Mouse (Mus musculus) myocyte (in vitro differentiated cells): ENCODE data around the gene Slc13a1. TPM values are rescaled to one million over a fixed set of nuclear protein-coding genes. Genes with fewer than 3 reads are reported as not detected.

Experiments used
- H3K27me3 ChIP-seq: one replicate; pipeline ENCODE4 v1.6.1; 2011; ENCODE audit not compliant: control insufficient read depth, insufficient read depth, insufficient read length
- H3K36me3 ChIP-seq: one replicate; pipeline ENCODE4 v1.6.1; 2011; ENCODE audit not compliant: control insufficient read depth, insufficient read depth
- H3K4me2 ChIP-seq: one replicate; pipeline ENCODE4 v1.6.1; 2011; ENCODE audit warnings: low read depth, control low read depth
- H3K4me3 ChIP-seq: one replicate; pipeline ENCODE4 v1.5.1; 2011; ENCODE audit warnings: mild to moderate bottlenecking, control low read depth, moderate library complexity
- H3K79me2 ChIP-seq: one replicate; pipeline ENCODE4 v1.6.1; 2011; ENCODE audit not compliant: control insufficient read depth, insufficient read depth
- H3ac ChIP-seq: one replicate; pipeline ENCODE4 v1.6.1; 2011; ENCODE audit not compliant: control insufficient read depth, insufficient read length
- CEBPB ChIP-seq: IDR thresholded peaks from 2 replicates; pipeline ENCODE4 v1.6.1; 2011; ENCODE audit warnings: mild to moderate bottlenecking, moderate library complexity; ENCODE audit not compliant: poor library complexity, insufficient read depth, severe bottlenecking
- E2F4 ChIP-seq: IDR thresholded peaks from one replicate; pipeline ENCODE4 v1.6.1; 2011; ENCODE audit warnings: mild to moderate bottlenecking, control low read depth, moderate library complexity; ENCODE audit not compliant: insufficient read depth
- MAX ChIP-seq: IDR thresholded peaks from one replicate; pipeline ENCODE4 v1.6.1; 2011; ENCODE audit warnings: low read depth, mild to moderate bottlenecking, control low read depth
- MYOD1 ChIP-seq, 3 experiments: IDR thresholded peaks; one replicate each; pipeline ENCODE4 v1.6.1; 2011; ENCODE audit warnings: control low read depth in 2 of 3, low read depth in 2 of 3, mild to moderate bottlenecking in 2 of 3, moderate library complexity in 1 of 3; ENCODE audit not compliant: insufficient read length in 2 of 3, control insufficient read depth in 1 of 3
- MYOG ChIP-seq, 3 experiments: IDR thresholded peaks; one replicate each; pipeline ENCODE4 v1.6.1; 2011; ENCODE audit warnings: control low read depth in 2 of 3, low read depth in 2 of 3, mild to moderate bottlenecking in 2 of 3; ENCODE audit not compliant: insufficient read length in 2 of 3, control insufficient read depth in 1 of 3, insufficient read depth in 1 of 3
- POLR2A ChIP-seq: IDR thresholded peaks from one replicate; pipeline ENCODE4 v1.6.1; 2011; ENCODE audit warnings: low read depth, mild to moderate bottlenecking, control low read depth, moderate library complexity; ENCODE audit not compliant: insufficient read length
- POLR2AphosphoS2 ChIP-seq: IDR thresholded peaks from one replicate; pipeline ENCODE4 v1.6.1; 2011; ENCODE audit warnings: low read depth, control low read depth; ENCODE audit not compliant: insufficient read length
- REST ChIP-seq: IDR thresholded peaks from one replicate; pipeline ENCODE4 v1.6.1; 2011; ENCODE audit warnings: mild to moderate bottlenecking, control low read depth, moderate library complexity; ENCODE audit not compliant: insufficient read depth, insufficient read length
- SRF ChIP-seq: IDR thresholded peaks from one replicate; pipeline ENCODE4 v1.6.1; 2011; ENCODE audit warnings: low read depth; ENCODE audit not compliant: control insufficient read depth, insufficient read length
- TCF12 ChIP-seq: IDR thresholded peaks from one replicate; pipeline ENCODE4 v1.6.1; 2011; ENCODE audit warnings: mild to moderate bottlenecking, control low read depth; ENCODE audit not compliant: poor library complexity, insufficient read depth, severe bottlenecking
- TCF3 ChIP-seq: IDR thresholded peaks from one replicate; pipeline ENCODE4 v1.6.1; 2011; ENCODE audit warnings: low read depth, control low read depth; ENCODE audit not compliant: insufficient read length
- USF1 ChIP-seq: IDR thresholded peaks from one replicate; pipeline ENCODE4 v1.6.1; 2011; ENCODE audit warnings: low read depth, mild to moderate bottlenecking, control low read depth, moderate library complexity
- polyA plus RNA-seq: library from polyadenylated mRNA; unstranded; fragments of >200 nt; fragmentation: generic; extraction: Trizol; gene quantifications from one replicate; pipeline ENCODE4 v1.2.1, GENCODE M21; 2012; ENCODE audit warnings: missing spikeins

Slc13a1 gene
- polyA plus RNA-seq, 1 experiment = 0.11 TPM

DNA sequence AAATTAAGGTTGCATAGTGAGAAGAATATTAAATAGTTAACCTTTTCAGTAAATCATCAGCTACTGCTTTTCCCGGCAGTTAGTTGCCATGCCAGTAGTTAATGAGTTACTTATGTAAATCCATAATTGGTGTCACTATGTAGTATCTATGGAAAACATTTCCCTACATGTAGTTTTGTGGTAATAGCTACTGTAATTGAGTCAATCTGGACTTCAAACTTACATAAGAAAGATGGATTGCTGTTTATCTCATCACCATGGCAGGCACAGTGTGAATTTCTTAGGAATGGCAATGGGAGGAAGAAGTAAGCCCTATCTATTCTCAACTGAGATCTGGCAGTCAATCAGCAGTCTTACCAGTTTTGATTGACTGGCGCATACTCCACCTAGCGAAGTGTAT, 15.5 kb upstream of the Slc13a1 start:
- TF ChIP-seq REST (no peak), MYOG (IDR thresholded peaks at IDR 0.05; ENCODE audit: control insufficient read depth in 1 of 3, insufficient read depth in 1 of 3, insufficient read length in 2 of 3, low read depth in 2 of 3) (no peak), USF1 (no peak), MAX (no peak), TCF3 (no peak), E2F4 (no peak)
- no peak overlapping the region for H3K4me3 ChIP-seq
- no peaks in the 10 kb centered on the region for H3K27me3 ChIP-seq

DNA sequence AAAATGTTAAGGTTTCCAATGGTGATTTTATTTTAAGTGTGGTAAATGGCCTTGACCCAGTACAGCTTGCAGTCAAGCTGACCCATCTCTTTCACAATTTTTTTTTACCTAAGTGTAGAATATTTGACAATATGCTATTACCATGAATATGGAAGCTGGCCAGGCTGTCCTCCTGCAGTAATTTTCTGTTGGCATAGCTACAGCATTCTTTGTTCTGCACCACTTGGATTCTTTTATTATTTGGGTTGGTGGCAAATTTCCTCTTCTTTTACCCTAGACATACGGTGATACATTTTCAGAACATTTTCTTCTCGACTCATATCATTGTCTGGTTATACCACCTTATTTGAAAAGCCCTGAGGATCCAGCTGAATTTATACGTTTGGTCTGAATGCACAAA, 7.5 kb upstream of the Slc13a1 start:
- Histone ChIP-seq H3K4me3 (no peak overlapping the region), H3K27me3 (no peaks in the 10 kb centered on the region), H3K79me2 (no peaks in the 10 kb centered on the region), H3K36me3 (no peaks in the 10 kb centered on the region), H3ac (no peak overlapping the region), H3K4me2 (no peak overlapping the region)
- TF ChIP-seq MYOD1 (IDR thresholded peaks at IDR 0.05; ENCODE audit: control insufficient read depth in 1 of 3, insufficient read length in 2 of 3, low read depth in 2 of 3) (no peak), SRF (no peak), TCF3 (no peak), MYOG (IDR thresholded peaks at IDR 0.05; ENCODE audit: control insufficient read depth in 1 of 3, insufficient read depth in 1 of 3, insufficient read length in 2 of 3, low read depth in 2 of 3) (no peak), POLR2AphosphoS2 (no peak), CEBPB (no peak), POLR2A (no peak), REST (no peak), E2F4 (no peak)

More for the DNA sequence above, 15.5 kb upstream of the Slc13a1 start:
- Histone ChIP-seq H3K36me3 (no peaks in the 10 kb centered on the region), H3K79me2 (no peaks in the 10 kb centered on the region), H3ac (no peak overlapping the region), H3K4me2 (no peak overlapping the region)

DNA sequence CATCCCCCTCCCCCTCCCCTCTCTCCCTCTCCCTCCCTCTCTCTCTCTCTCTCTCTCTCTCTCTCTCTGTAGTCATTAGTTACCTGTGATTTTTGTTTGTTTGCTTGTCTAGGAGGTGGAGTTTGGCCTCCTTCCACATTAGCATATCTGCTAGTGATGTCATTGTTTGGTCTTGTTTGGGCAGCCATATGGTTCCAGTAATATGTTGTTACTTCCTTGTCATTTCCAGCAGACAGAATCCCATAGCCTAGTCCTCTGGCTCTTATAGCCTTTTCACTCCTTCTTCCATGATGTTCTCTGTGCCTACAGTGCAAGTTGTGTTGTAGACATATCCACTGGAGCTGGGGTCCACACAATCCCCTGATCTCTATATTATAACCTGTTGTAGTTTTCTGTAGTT, 6.1 kb upstream of the Slc13a1 start:
- H3K4me2 ChIP-seq = no peak overlapping the region
- no peaks in the 10 kb centered on the region for H3K79me2 ChIP-seq
- H3K36me3 ChIP-seq = no peaks in the 10 kb centered on the region
- no peaks in the 10 kb centered on the region for H3K27me3 ChIP-seq
- TF ChIP-seq MYOD1 (IDR thresholded peaks at IDR 0.05; ENCODE audit: control insufficient read depth in 1 of 3, insufficient read length in 2 of 3, low read depth in 2 of 3) (no peak), POLR2AphosphoS2 (no peak), MYOG (IDR thresholded peaks at IDR 0.05; ENCODE audit: control insufficient read depth in 1 of 3, insufficient read depth in 1 of 3, insufficient read length in 2 of 3, low read depth in 2 of 3) (no peak), USF1 (no peak), TCF12 (no peak), CEBPB (no peak), SRF (no peak), MAX (no peak), TCF3 (no peak), POLR2A (no peak), REST (no peak), E2F4 (no peak)
- H3K4me3 ChIP-seq = no peak overlapping the region
- no peak overlapping the region for H3ac ChIP-seq

DNA sequence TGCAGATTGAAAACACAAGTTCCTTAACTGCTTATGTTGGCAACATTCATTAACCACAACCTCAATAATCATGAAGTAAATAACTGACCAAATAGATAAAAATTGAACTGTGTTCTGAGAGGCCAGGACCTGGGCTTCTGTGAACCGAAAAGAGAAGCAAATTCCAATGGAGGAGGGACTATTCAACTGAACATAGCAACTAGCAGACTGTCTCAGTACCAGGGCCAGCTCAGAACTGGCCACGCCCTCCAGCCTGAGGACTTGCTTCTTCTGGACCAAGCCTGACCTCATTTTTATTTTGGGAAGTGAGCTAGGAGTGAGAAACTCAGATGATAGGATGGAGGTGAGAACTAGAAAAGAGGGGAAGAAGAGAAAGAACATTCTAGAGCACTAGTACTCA, 4.8 kb upstream of the Slc13a1 start:
- Histone ChIP-seq H3K4me2 (no peak overlapping the region), H3K27me3 (no peaks in the 10 kb centered on the region), H3K79me2 (no peaks in the 10 kb centered on the region), H3K4me3 (no peak overlapping the region), H3ac (no peak overlapping the region), H3K36me3 (no peaks in the 10 kb centered on the region)
- no peak for TF ChIP-seq POLR2A

DNA sequence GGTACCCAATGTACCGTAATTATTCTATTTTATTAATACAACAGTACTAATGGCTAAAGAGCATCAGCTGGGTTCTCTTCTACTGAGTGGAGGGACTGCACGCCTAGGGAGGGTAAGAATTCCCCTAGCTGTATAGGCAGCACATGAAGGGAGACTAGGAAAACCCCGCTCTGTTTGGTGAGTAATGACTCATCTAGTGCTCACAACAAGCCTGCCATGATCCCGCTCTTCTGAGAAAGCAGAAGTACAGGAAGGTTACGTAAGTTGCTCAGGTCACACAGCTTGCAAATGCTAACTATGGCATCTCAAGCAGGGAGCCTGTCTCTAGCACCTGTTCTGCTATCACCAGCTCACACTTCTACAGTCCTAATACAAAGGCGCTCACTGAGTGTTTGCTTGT, 1.1 kb downstream of the Slc13a1 start:
- H3K4me3 ChIP-seq = no peak overlapping the region
- H3K79me2 ChIP-seq = no peaks in the 10 kb centered on the region
- H3ac ChIP-seq = no peak overlapping the region
- TF ChIP-seq REST (no peak), CEBPB (no peak), POLR2AphosphoS2 (no peak), MAX (no peak), SRF (no peak), USF1 (no peak), TCF12 (no peak), MYOG (IDR thresholded peaks at IDR 0.05; ENCODE audit: control insufficient read depth in 1 of 3, insufficient read depth in 1 of 3, insufficient read length in 2 of 3, low read depth in 2 of 3) (no peak), TCF3 (no peak), E2F4 (no peak), POLR2A (no peak), MYOD1 (IDR thresholded peaks at IDR 0.05; ENCODE audit: control insufficient read depth in 1 of 3, insufficient read length in 2 of 3, low read depth in 2 of 3) (no peak)
- no peak overlapping the region for H3K4me2 ChIP-seq
- no peaks in the 10 kb centered on the region for H3K27me3 ChIP-seq
- no peaks in the 10 kb centered on the region for H3K36me3 ChIP-seq
